Mouse (Mus musculus) thymus, postnatal 4 days (tissue): Measurements from ENCODE around the gene Stx2.

ENCODE experiments used
- DNase-seq: peaks from one replicate; pipeline ENCODE4 v3.0.0; 2021

The Stx2 gene

GRCm38 (mm10) chr5:129008412-129008826 lies at the start of gene Stx2:
Gene Stx2, minus strand, starts transcription at chr5:129008574.
- DNase-seq: peak; percentile 97

DNA sequence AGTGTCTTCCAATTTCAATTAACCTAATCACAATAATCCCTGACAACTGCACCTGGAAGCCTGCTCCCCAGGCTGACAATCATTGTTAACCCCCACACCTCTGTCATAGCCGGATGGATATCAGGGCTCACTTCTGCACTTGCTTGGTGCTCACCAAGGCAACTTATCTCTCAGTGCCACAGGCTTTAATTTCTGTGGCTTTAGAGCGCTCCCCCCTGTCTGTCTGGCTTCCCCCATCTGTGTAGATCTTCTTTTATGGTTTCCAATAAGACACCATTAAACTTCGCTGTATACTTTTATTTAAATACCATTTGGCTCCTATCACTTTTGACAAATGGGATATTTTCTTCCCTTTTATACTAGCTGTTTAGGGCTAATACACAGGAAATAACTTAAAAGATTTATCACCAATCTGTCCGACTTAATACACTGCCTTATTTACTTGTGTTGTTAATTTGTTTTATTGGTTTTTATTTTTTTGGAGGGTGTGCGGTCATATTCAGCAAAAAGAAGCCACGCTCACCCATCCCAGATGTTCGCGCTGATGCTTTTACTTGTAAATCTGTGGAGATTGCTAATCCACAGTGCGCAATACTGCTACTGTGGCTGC lies 46.4 kb upstream of the Stx2 start:
- no peak for DNase-seq

DNA sequence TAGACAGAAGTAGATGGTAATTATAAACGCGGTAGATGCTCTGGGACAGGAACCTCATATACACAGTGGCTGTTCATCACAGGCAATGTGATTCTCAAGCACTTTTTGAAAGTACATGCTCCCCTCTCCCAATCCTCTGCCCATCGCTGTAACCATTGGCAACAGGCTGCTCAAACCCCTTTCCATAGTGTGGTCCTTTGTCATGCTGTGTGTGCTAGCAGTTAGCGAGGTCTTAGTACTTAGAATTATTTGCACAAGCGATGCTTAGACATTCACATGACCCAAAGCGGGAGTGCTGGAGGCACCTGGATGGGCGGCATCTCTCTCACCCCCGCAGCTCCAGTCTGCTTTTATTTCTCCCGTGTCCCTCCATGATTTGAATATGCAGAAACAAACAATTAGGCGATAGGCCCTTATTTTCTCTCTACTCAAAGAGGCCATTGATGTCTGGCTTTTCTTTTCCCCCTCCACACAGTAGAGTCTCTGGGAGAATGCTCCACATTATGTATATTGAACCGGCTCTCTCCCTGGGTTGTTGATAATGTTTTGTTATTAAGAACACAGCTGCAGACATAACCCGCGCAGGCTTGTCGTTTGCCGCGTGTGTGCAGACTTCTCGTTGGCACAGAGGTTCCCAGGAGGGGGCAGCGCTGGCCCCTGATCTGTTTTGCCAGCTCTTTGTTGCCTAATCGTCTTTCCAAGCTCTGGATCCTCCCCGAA lies 44.4 kb upstream of the Stx2 start:
- DNase-seq: no peak

- DNase-seq: no peak
Observed at GRCm38 (mm10) chr5:129051910-129052309, 43.5 kb upstream of the Stx2 start.

DNA sequence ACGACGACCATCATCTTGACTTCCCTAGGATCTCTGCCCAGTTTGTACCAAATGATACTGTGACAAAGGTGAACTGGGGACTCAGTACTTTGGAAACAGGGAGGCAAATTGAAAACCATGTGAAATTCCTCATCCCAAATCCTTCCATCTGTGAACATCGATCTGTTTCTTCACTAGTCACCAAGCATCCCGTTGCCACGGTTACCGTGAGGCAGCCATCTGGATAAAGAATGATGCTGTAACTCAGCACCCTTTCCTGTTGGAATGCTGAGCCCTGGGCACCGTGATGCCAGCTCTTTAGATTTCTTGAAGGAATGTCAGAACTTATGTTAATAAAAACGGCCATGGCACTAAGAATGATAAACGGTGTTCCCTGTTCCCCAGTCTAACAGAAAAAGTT lies 41.0 kb upstream of the Stx2 start:
- no peak for DNase-seq

DNA sequence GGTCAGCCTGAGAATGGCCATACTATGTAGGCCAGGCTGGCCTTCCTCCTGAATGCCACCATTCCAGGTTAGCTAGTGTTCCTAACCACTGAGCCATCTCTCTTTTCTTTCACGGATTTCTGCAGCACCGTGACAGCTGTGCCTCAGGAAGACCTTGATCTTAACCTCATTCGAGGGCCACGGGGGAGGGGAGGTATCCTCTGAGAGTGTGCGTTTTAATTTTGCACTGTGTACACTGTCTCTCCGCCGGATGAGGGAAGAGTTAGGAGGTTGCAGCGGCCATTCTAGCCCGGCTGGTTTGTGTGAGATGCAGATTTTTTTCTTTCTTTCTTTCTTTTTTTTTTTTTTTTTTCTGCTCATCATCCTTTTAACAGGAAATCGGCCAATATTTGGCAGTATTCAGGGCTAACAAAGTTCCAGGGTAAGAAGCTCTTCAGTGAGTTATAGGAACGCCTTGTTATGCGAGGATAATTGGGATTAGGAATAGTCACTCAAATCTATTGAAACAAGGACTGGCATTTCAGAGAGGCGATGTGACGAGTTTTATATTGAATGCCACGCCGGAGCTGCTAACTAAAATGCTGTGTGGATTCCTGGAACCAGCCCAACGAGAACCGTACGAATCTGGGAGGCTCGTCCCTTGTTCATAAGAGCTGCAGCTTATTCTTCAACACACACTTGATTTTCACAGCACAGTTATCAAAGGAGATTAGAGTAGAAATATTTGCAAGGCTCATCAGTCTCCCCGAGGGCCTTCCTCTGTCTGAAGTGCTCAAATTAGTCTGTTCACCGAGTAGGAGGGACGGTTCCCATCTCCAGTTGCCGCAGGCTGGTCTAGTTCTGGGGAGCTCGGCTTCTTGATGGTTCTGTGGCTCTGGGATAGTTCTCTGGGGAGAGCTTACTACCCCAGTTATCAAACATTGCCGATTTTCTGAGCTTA lies 37.5 kb upstream of the Stx2 start:
- peak; percentile 43 for DNase-seq

DNA sequence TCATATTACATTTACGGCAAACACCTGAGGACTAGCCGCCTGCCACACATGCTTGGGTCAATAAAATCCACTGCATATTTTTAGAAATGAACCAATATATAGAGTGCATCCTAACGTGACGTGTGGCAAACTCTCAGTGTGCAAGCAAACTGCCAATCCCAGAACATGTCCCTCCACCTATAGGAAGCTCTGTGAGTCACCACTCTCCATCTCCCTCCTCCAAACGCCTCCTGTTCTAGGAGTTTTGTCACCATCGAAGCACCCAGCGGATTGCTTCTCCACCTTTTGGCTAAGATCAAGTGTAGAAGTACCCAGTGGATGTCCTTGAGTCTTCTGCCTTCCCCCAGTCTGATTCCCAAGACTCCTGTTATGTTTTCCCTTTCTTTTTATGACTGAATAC lies 29.4 kb upstream of the Stx2 start:
- DNase-seq: no peak

DNA sequence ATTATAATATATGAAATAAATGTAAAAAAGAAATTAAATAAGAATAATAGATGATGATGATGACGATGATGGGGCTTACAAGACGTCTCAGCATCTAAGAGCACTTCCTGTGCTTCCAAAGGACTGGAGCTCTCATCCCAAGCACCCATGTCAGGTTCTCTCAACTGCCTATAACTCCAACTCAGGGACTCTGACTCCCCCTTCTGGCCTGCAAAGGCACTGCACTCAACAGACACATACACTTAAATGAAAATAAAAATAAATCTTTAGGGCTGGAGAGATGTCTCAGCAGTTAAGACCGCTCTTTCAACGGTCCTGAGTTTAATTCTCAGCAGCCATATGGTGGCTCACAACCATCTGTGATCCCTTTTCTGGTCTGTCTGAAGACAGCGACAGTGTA lies 28.3 kb upstream of the Stx2 start:
- DNase-seq: no peak

DNA sequence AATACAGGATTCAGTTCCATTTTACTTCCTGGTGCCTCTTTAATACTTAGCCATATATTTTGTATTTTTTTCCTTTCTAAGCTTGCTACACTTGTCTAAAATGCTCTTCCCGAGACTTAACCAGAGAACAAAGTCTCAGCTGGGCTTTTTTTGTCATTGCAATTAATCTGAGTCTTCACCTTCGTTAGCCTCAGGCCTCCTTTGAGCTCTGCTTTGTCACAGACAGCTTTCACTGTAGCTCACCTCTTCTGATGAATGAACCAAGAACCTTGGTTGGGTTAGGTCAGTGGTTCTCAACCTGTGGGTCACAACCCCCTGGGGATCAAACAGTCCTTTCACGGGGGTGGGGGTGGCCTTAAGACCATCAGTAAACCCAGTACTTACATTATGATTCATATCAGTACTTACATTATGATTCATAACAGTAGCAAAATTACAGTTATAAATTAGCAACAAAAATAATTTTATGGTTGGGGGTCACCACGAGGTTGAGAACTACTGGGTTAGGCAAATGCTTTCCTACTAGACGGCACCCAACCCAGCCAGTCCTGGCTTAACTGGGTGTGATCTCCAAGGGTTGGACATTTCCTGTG lies 20.9 kb upstream of the Stx2 start:
- DNase-seq: no peak

DNA sequence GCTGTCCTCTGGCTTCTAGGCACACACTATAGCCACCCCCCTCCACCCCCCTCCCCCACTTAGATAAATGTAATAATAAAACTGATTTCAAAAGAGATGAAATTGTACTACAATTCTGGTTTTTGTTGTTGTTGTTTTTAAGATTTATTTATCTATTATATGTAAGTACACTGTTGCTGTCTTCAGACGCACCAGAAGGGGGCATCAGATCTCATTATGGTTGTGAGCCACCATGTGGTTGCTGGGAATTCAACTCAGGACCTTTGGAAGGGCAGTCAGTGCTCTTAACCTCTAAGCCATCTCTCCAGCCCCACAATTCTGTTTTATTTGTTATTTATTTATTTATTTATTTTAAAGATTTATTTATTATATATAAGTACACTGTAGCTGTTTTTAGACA lies 18.3 kb upstream of the Stx2 start:
- no peak for DNase-seq

DNA sequence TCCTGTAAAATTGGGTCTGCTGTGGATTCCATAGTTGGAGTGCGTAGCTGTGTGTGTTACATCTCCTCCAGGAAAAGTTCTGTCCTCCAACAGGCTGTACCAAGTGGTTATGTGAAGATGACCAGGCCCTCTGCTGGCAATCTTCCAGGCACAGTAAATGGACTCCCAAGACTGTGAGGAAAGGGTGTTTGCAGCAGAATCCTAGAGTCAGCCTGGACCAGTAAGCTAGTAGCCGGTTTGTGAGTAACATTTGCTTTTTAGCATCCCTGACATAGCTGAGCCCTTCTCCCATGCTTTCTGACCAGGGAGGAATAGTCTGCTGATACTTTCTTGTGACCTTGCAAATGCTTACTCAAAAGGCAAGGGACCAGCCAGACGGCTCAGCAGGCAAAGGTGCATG lies 17.8 kb upstream of the Stx2 start:
- no peak for DNase-seq

- no peak for DNase-seq
Observed at GRCm38 (mm10) chr5:129025725-129026124, 17.4 kb upstream of the Stx2 start.

DNA sequence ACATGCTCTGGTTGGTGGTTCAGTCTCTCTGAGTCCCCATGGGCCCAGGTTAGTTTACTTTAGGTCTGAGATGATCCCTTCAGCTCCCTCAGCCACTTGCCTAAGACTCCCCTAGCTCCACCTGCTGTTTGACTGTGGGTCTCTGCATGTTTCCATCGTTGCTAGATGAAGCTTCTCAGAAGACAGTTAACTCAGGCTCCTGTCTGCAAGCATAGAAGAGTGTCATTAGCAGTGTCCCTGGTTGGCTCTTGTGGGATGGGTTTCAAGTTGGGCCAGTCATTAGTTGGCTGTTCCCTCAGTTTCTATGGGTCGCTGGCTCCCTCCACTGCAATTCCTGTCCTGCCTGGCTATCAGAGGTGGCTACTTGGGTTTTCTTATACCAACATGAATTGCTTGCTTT lies 16.7 kb upstream of the Stx2 start:
- DNase-seq: peak; percentile 21

GRCm38 (mm10) chr5:129020731-129021130 lies 12.4 kb upstream of the Stx2 start:
- DNase-seq: no peak

- DNase-seq: no peak
Observed at GRCm38 (mm10) chr5:129020300-129020668, 11.9 kb upstream of the Stx2 start.

DNA sequence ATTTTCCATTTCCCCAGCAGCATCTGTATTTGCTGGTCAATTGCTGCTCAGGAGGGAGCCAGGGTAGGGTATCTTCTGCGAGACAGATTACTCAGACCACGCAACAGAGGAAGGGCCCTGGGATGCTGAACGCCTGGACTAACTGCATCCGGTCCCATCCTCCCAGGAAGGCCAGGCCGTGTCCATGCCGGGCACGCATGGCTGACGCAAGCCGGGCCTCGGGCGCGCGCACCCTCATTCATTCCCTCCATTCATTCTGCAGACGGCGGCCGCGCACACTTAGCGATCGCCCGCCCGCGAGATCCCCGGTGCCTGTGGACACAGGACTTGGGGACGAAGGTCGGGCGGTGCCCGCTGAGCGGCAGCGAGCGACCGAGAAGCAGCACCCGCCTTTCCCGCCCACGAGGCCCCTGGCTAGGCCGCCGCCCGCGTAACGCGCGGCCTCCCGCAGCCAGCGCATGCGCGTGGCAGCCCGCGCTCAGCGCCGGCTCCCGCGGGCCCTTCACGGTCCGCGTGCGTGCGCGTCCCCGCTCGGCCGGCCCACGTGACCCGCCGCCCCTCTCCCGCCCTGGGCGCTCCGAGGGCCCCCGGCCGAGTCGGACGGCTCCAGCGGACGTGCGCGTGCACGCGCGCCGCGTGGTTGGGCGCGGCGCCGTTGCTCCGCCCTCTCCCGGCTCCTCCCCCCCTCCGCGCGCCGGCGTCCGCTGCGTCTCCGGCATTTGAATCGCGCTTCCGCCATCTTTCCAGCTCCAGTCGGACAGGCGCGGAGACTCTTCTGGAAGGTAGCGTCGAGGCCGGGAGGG lies 11.3 kb upstream of the Stx2 start, which contains the start of gene Ran:
Gene Ran, plus strand, starts transcription at position 573 of the 803 bp plus-strand sequence.
- DNase-seq: peak; percentile 97

- DNase-seq: no peak
Observed at GRCm38 (mm10) chr5:129018782-129019489, 10.6 kb upstream of the Stx2 start.

GRCm38 (mm10) chr5:129016370-129016769 lies 8.0 kb upstream of the Stx2 start:
- DNase-seq: no peak

GRCm38 (mm10) chr5:129015540-129015939 lies 7.2 kb upstream of the Stx2 start:
- DNase-seq: no peak

- DNase-seq: no peak
Observed at GRCm38 (mm10) chr5:129015020-129015419, 6.6 kb upstream of the Stx2 start.

DNA sequence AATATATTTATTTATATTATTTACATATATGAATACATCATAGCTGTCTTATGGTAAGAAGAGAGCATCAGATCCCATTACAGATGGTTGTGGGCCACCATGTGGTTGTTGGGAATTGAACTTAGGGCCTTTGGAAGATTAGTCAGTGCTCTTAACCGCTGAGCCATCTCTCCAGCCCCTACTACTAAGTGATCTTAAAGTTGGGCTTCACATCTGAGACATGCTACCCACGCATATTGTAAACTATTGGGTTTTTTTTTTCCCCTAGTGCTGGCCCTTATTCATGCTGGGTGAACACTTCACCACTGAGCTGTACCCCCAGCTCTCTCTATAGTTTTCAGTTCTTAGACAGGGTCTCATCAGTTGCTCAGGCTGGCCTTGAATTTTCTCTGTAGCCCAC lies 2.6 kb upstream of the Stx2 start:
- DNase-seq: no peak

GRCm38 (mm10) chr5:129009577-129009976 lies 1.2 kb upstream of the Stx2 start:
- no peak for DNase-seq
